Mouse (Mus musculus): ENCODE measurements around the gene 4930447C04Rik.

DNA sequence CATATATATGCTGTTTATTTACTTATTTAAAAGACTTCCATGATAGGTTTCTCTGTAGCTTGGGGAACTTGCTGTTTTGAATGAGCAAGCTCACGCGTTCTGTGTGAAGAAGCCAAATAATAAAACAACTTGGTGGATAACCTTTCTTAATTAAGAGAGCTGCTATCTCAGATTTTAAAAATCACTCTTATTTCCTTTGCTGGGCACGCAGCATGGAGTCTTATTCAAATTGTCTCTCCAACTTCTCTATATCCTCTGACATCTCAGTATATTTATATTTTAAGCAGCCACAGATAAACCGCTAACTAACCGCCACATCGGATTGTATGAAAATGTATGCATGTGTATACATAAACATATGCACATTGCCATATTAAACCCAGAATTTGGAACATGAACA lies 1.6 kb upstream of the 4930447C04Rik start:
- TF ChIP-seq CTCF (IDR thresholded peaks at IDR 0.05; ENCODE audit: low read depth): no peak
- no peak for TF ChIP-seq EP300 (IDR thresholded peaks at IDR 0.05; ENCODE audit: low read depth)

Data from liver, embryonic 14.5 days (tissue).